Mouse (Mus musculus) left cerebral cortex, postnatal 4 days (tissue): ENCODE results near the gene Gramd4. TPM values are rescaled to one million over a fixed set of nuclear protein-coding genes. Genes with fewer than 3 reads are reported as not detected.
A peak's percentile ranks its signal among the peaks of the same experiment; 100 is the strongest.

Experiments used
- DNase-seq: peaks from one replicate; pipeline ENCODE4 v3.0.0-alpha.2; 2022
- intact Hi-C: fragments of 180-260 bp; cut with DNase I; formaldehyde crosslinking; loops from one replicate; pipeline ENCODE4 v1.15.1; 2025
- total RNA-seq, 2 experiments: library from RNA; stranded (reverse); gene quantifications; 2 replicates each; pipeline ENCODE4 v1.2.3; 2021

The Gramd4 gene
- total RNA-seq, 2 experiments from 2014 or later, result 52.0 to 57.8 TPM

DNA sequence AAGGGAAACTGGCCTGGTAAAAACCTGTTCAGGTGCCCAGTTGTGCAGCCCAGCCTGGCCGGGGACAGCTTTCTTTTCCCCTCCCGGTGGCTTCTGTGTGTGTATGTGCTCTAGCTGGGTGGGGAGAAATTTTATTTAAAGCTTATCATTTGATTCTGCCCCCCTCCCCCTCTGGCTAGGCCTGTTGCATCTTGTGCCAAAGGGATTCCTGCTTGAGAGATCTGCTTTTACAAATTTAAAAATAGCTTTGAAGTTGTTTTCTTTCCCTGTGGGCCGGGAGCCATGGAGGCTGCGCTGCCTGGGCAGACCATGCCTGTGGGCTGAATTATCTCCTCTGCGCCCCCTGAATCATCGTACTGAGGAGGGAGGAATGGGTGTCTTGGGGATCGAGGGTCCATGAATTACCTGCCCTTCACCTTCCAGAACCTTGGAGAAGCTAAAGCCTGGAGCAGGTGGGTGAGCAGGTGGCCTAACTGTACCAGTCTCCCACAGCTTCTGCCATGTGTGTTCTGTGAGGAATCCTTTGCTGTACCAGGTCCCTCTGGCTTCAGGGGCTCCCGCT is 52.2 kb downstream of the Gramd4 start:
- intact Hi-C loops, result no loop called here
- no peak for DNase-seq

GRCm38 (mm10) chr15:86110361-86111103 is 53.0 kb downstream of the Gramd4 start:
- DNase-seq, result peak; percentile 69
- intact Hi-C loops, result no loop called here

- peak; percentile 45 for DNase-seq
Measured at GRCm38 (mm10) chr15:86112707-86113341, 55.3 kb downstream of the Gramd4 start.

DNA sequence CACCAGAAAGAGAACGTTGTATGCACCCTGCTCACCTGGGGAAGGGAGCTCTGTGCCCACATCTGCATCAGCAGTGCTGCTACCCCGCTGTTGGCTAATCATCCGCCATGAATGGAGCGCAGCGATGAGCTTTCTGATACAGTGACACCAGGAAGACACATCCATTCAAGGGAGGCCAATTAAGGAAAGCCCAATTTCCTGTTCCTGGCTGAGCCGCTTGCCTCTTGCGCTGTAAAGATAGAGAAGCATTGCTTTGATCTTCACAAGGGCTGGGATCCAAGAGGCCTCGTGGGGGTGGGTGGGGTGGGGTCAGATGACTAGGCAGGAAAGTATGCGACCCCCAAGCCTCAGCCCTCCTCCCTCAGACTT is 55.8 kb downstream of the Gramd4 start:
- intact Hi-C loops, result no loop called here
- no peak for DNase-seq

More at GRCm38 (mm10) chr15:86112707-86113341, 55.3 kb downstream of the Gramd4 start:
- intact Hi-C loops, result no loop called here

DNA sequence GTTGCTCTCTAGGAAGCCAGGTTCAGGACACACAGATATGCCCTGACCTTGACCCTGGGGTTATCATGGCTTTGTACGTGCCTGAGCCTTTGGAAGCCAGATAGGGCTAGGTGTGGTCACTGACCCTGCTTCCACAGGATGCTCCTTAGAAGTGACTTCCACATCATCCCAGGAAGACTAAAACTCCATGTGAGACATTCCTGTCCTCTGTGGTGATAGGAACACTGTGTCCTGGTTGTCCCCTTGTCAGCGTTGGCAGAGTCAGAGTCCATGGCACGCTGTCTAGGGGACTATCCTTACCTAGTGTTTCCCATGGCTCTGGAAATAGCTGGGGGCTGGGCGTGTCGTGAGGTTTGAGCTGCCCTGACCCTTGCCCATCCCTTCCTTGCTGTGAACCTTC is 58.9 kb downstream of the Gramd4 start:
- intact Hi-C loops, result no loop called here
- DNase-seq, result no peak

DNA sequence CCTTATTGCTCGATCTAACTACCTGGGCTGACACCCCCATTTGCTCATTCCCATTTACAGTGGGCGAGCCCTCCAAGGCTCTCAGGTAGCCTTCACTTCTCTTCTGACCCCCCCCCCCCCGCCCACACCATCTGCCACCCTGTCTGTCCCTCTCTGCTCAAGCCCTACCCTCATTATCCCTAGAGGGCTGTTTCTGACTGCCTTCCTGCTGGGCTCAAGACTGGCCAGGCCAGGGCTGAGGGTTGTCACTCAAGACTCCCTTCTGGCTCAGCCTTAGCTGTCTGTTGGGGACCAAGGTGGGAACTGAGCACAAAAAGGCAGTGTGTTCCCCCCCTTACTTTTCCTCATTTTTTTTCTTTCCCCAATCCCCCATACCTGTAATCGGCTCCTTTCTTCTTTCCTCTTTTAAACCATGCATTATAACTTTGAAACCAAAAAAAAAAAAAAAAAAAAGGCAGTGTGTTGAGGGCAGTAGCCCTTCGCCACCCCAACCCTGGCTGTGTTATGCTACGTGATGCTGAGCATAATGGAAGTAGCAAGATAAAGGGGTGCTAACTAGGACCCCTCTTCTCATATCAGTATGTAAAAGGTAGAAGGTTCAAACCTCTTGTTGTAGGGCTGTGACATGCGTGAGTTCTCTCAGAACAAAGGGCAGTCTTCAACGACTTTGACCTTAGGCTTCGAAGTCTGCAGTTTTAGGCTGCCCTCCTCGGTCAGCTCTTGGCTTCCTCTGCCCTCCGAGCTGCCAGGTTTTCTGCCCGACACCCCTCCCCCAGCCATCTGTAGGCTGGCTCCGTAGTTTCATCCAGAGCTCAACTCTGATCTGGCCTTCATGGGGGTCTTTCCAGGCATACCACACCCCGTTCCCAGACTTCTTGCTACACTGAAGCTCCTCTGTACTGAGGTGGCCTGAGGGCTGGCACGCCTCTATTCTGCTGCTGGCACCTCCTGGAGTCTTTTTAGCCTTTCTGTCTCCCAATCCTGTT is 59.9 kb downstream of the Gramd4 start:
- intact Hi-C loops, result no loop called here
- peak; percentile 82 for DNase-seq

- DNase-seq, result no peak
- intact Hi-C loops, result no loop called here
Measured at GRCm38 (mm10) chr15:86119186-86119585, 61.7 kb downstream of the Gramd4 start.

- intact Hi-C loops, result no loop called here
- no peak for DNase-seq
Measured at GRCm38 (mm10) chr15:86122261-86122949, 64.9 kb downstream of the Gramd4 start.

DNA sequence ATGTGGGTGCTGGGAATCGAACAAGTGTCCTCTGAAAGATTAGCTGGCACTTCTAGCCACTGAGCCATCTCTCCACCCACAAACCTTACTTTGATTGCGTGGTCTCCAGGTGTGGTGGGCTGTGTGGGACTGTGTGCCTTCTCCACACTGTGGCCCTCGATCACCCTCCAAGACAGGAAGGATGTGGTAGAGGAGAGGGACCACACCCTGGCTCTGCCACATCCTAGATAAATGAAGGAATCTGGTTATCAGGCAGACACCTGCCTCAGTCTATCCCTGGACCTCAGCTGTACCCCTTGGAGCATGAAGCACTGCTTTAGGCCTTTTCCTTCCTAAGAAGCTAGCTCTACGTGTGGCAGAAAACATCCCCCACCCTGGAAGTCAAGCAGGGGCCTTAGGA is 65.9 kb downstream of the Gramd4 start:
- intact Hi-C loops, result no loop called here
- no peak for DNase-seq

DNA sequence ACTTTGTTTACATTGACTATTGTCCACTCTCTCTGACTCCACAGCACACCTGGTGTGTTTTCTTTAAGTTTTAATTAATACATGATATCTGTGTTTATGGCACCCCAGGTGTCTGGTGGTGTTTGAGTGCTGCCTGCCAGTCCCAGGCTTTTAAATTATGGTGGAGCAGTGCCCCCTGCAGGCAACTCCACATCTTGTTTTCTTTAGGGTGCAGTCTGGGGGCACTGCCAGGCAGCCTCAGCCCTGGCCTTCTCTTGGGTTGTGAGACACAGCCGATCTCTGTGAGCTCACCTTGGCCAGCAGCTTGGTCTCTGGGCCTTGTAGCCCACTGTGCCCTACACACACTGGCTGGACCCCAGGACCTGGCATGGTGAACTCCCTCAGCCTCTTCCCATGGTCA is 66.9 kb downstream of the Gramd4 start:
- DNase-seq, result peak; percentile 85
- intact Hi-C loops, result no loop called here

DNA sequence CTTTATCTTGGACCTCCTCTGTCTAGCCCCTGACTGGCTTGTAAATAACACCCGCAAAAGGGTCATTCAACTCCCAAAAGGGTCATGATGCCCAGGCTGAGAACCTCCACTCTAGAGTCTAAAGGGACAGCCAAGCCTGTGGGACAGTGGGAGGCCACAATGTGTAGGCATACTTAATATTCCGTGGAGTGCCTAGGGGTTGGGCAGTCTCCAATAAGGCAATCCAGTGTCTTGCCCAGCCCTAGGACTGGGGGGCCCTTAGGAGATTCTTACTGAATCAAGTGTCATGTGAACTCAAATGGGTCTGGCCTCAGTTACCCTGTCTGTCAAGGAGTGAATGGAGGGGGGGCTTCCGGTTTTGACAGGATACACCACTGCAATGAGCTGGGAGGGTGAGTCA is 71.5 kb downstream of the Gramd4 start:
- DNase-seq, result no peak
- intact Hi-C loops, result no loop called here

- intact Hi-C loops, result no loop called here
- DNase-seq, result no peak
Measured at GRCm38 (mm10) chr15:86130657-86131056, 73.2 kb downstream of the Gramd4 start.

GRCm38 (mm10) chr15:86134941-86135783 is 77.7 kb downstream of the Gramd4 start:
- DNase-seq, result peak; percentile 91
- intact Hi-C loops, result loop anchor here (2.0 to 5.0 kb wide), 2 partner anchors 80 to 238 kb away; no protein-coding TSS in a partner anchor

GRCm38 (mm10) chr15:86137638-86138037 is 80.1 kb downstream of the Gramd4 start:
- DNase-seq, result peak; percentile 51
- intact Hi-C loops, result loop anchor here (5.0 kb wide), 1 partner anchor 240 kb away; no protein-coding TSS in a partner anchor

GRCm38 (mm10) chr15:86140323-86140722 is 82.8 kb downstream of the Gramd4 start:
- intact Hi-C loops, result no loop called here
- DNase-seq, result peak; percentile 75

DNA sequence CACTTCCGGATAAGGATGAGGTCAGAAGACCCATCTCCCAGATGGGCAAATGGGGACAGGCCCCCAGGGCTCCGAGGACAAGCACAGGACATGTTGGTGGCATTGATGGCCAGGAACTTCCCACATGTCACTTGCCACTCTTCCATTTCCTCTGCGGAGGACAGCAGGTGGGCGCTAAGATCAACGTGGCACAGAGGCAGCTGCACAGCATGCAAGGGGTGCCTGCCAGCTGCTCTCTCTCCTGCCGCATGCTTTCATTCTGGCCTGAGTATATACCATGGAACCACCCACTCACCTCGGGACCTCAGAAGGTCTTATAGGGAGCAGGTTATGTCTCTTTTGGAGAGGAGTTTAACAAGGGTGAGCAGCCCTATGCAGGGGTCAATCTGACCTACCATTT is 87.1 kb downstream of the Gramd4 start:
- DNase-seq, result no peak
- intact Hi-C loops, result no loop called here

- intact Hi-C loops, result no loop called here
- DNase-seq, result no peak
Measured at GRCm38 (mm10) chr15:86145046-86145445, 87.6 kb downstream of the Gramd4 start.

DNA sequence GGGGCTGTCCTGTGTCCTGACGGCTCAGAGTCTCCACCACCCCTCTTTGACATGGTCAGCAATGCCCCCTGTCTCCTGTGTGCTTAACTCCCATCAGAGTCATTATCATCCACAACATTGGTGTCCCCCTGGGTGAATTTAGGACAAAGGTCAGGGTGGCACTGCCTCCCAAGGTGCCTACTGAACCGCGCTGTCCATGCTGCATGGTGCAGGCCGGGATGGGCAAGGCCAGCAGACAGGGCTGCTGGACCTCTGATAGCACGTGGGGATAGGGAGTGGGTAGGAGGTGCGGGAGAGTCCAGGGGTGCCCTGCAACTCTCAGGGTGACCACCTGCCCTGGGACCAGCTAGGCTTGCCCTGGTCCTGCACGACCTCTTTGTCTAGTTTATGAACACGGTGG is 89.4 kb downstream of the Gramd4 start:
- DNase-seq, result no peak
- intact Hi-C loops, result no loop called here

DNA sequence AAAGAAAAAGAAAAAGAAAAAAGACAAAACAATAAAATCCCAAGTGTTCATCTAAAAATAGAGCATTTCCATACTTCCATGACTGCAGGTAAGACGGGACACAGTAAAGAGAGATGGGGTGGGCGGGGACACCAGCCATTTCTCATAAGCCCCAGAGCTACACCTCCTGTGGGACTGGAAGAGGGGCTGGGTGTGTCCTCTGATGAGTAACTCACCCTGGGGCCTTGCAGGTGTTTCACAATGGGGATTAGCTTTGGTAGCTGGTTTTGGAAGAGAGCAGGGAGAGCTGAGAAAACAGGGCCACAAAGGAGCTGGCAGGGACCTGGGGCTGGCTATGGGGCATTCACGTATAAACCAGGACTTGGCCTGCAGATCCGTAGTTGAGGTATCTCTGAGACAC is 93.1 kb downstream of the Gramd4 start:
- intact Hi-C loops, result loop anchor here (5.0 kb wide), 1 partner anchor 1272 kb away; no protein-coding TSS in a partner anchor
- no peak for DNase-seq
